Mouse (Mus musculus) heart, embryonic 14.5 days (tissue): ENCODE measurements at regions not wholly inside any gene's neighbourhood (a gene's known extent, or its start where the extent isn't known, plus 50 kb on each side); places are given as distances from the start of the nearest gene placed in this dataset.

Experiments used
- ATAC-seq: fragments of 200-750 bp; cut with Nextera tagmentation; 2 replicates; pipeline ENCODE4 v1.8.0; 2017; ENCODE audit warnings: low read depth, moderate TSS enrichment; ENCODE audit not compliant: insufficient number of reproducible peaks, insufficient read depth, low FRiP score
- H3K27ac ChIP-seq, 2 experiments: fragments of 200-500 bp in 1 of 2; fragments of 300-500 bp in 1 of 2; sonication (generic) in 1 of 2; replicated peaks in 1 of 2; 2 replicates each; pipeline ENCODE4 v1.5.1; 2012 to 2014; ENCODE audit warnings: low read depth in 2 of 2, low read length in 2 of 2, control low read depth in 1 of 2, mild to moderate bottlenecking in 1 of 2, mixed read lengths in 1 of 2; ENCODE audit not compliant: control insufficient read depth in 1 of 2, insufficient read depth in 1 of 2
- H3K27me3 ChIP-seq: fragments of 300-500 bp; sonication (generic); 2 replicates; pipeline ENCODE4 v1.6.1; 2014; ENCODE audit warnings: mild to moderate bottlenecking, low read length, control low read depth; ENCODE audit not compliant: control insufficient read depth, insufficient read depth
- H3K36me3 ChIP-seq: fragments of 300-500 bp; sonication (generic); 2 replicates; pipeline ENCODE4 v1.6.1; 2014; ENCODE audit warnings: mild to moderate bottlenecking, control low read depth, low read length, mixed read lengths; ENCODE audit not compliant: control insufficient read depth, insufficient read depth
- H3K4me1 ChIP-seq, 2 experiments: fragments of 200-500 bp in 1 of 2; fragments of 300-500 bp in 1 of 2; sonication (generic) in 1 of 2; 2 replicates each; pipeline ENCODE4 v1.6.1; 2012 to 2014; ENCODE audit warnings: low read length in 2 of 2, control low read depth in 1 of 2, mixed read lengths in 1 of 2; ENCODE audit not compliant: control insufficient read depth in 2 of 2, insufficient read depth in 2 of 2
- H3K4me2 ChIP-seq: fragments of 300-500 bp; sonication (generic); 2 replicates; pipeline ENCODE4 v1.6.1; 2014; ENCODE audit warnings: mild to moderate bottlenecking, low read length
- H3K4me3 ChIP-seq, 2 experiments: fragments of 200-500 bp in 1 of 2; fragments of 300-500 bp in 1 of 2; sonication (generic) in 1 of 2; 2 replicates each; pipeline ENCODE4 v1.5.1; 2012 to 2014; ENCODE audit warnings: low read length in 2 of 2, mild to moderate bottlenecking in 2 of 2, control low read depth in 1 of 2, low read depth in 1 of 2, moderate library complexity in 1 of 2; ENCODE audit not compliant: control insufficient read depth in 1 of 2, insufficient read depth in 1 of 2
- H3K9ac ChIP-seq: fragments of 300-500 bp; sonication (generic); 2 replicates; pipeline ENCODE4 v1.6.1; 2014; ENCODE audit warnings: mild to moderate bottlenecking, low read length
- H3K9me3 ChIP-seq: fragments of 300-500 bp; sonication (generic); 2 replicates; pipeline ENCODE4 v1.6.1; 2016; ENCODE audit warnings: low read length, control low read depth; ENCODE audit not compliant: control insufficient read depth
- WGBS: fragments of 180-500 bp; shearing (Covaris S2); extraction: QIAGEN DNeasy Blood & Tissue Kit; methylation state at CpG from one replicate; pipeline ENCODE4 v1.1.7; 2014; 5-methylcytosine and 5-hydroxymethylcytosine counted together

DNA sequence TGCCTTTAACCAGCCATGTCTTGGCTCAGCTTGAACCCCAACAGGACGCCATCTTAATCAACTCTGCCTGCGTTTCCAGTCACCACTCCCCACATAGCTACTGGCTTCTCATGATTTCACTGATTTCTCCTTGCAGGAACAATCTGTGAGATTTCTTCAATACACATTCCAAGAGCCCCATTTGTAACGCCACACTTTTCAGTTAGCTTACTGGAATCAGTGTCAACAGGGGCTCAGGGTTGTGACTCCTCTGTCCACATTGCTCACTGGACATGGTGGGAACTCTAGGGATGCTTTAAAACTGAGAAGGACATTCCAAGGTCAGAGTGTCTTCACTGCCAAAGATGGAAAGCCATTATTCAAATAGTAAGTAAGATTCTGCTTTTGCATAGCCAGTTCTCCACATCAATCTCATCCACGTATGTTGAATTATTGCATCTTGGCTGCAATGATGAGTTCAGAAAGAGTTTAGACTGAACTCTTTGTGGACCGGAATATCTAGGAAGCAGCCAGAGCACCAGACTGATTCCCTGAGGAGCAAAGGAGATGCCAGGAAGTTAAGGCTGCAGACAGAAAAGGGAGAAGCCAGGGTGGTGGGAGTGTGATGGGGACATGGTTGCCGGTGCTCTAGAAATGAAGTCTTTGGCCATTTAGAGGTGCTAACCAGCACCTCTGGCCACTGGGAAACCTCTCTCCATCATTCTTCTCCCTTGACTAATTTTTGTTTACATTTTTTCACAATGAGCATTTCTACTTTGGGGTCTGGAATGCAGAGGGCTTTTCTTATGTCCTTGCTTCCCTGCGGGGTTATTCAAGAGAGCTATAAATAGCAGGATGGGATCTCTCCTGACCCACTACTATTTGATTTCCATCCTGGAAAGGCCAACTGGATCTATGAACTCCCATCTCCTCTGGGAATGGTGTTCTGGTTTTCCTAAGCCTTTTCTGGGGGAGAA, 143.6 kb upstream of the Ankrd55 start:
- no peak overlapping the region for H3K27ac ChIP-seq
- no peak for ATAC-seq
- no peak overlapping the region for H3K4me2 ChIP-seq
- no peak overlapping the region for H3K9ac ChIP-seq
- WGBS = 62% methylated on average over 7 of the region's 7 CpGs
- H3K36me3 ChIP-seq = no peaks in the 10 kb centered on the region
- H3K4me3 ChIP-seq = no peak overlapping the region
- H3K4me1 ChIP-seq = peaks cover 11 to 12% of the 10 kb centered on the region in 2 experiments
- no peaks in the 10 kb centered on the region for H3K27me3 ChIP-seq
- no peaks in the 10 kb centered on the region for H3K9me3 ChIP-seq

- peak overlapping the region; percentile 58 for H3K9ac ChIP-seq
- H3K9me3 ChIP-seq = no peaks in the 10 kb centered on the region
- no peaks in the 10 kb centered on the region for H3K36me3 ChIP-seq
- peak; percentile 50; the same call in 1 of the 2 replicates for ATAC-seq
- WGBS = 10% methylated on average over 27 of the region's 27 CpGs
- peaks cover 17 to 21% of the 10 kb centered on the region in 2 experiments for H3K4me1 ChIP-seq
- no peaks in the 10 kb centered on the region for H3K27me3 ChIP-seq
- H3K4me3 ChIP-seq = 0 out of 4 replicates have a peak overlapping the region, but pooled peaks of 1 of the 2 experiments have one; percentile 8
- peak overlapping the region; percentile 82 for H3K27ac ChIP-seq
- H3K4me2 ChIP-seq = peak overlapping the region; percentile 48
These were observed 135.4 kb upstream of the Ankrd55 start for GRCm38 (mm10) chr13:112152614-112153550.

GRCm38 (mm10) chr13:112153681-112154127, 134.5 kb upstream of the Ankrd55 start:
- no peaks in the 10 kb centered on the region for H3K9me3 ChIP-seq
- H3K4me1 ChIP-seq = peaks cover 17 to 21% of the 10 kb centered on the region in 2 experiments
- ATAC-seq = peak; percentile 68
- H3K36me3 ChIP-seq = no peaks in the 10 kb centered on the region
- no peaks in the 10 kb centered on the region for H3K27me3 ChIP-seq
- H3K4me2 ChIP-seq = peak overlapping the region; percentile 48
- no peak overlapping the region for H3K4me3 ChIP-seq
- WGBS = 4% methylated on average over 4 of the region's 4 CpGs
- H3K27ac ChIP-seq = peak overlapping the region; percentile 82
- H3K9ac ChIP-seq = no peak overlapping the region

DNA sequence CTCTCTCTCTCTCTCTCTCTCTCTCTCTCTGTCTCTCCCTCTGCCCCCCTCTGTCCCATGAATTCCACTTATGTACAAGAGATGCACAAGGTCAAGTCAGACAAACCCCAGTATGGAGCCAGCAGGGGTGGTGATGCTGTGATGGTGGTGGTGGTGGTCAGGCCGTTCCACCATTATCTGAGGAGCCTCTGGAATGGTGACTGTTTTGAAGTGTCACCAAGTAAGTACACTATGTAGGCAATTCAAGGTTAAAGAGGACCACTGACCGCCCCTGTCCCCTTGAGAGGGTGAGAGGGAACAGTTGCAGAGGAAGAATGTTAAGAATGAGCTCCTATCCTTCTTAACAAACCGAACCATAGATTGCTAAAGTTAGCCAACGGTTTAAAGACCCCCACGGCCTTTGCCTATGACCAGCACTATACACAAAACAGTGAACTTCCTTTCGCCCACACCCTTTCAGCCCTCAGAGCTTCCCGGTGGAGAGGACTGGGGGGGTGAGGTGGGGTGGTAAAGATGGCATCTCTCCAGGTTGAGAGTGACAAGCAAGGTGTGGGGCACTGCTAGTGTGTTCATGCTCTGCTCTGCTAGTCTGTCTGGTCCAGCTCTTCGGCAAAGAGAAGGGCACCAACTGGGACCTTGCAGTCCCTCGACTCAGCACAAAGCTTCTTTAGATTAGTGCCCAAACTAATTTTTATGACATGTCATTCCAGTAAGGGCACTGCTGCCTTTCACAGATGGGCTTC, 128.7 kb upstream of the Ankrd55 start:
- peak; percentile 64 for ATAC-seq
- Histone ChIP-seq H3K9ac (no peak overlapping the region), H3K27ac (peak overlapping the region; percentile 66 to 75)

DNA sequence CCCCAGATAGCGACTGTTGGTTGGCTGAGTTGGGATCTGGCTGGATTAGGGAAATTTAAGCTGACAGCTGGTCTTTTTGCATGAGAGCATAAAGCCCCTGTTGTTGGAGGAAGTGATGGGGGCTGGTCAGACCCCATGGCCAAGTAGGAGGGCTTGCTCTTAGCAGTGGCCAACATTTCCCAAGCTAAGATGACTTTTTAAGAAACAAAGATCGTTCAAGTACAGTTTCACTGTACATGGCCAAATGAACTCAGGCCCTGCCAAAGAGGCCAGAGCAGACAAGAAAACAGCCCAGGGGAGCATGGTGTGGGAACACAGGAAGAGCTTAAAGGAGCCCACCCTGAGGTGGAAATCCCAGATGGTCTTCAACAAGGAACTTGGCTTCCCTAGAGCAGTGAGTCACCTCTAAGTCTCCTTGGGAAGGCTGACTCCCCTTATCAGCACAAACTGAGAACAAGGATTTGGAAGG, 128.0 kb upstream of the Ankrd55 start:
- no peak overlapping the region for H3K4me2 ChIP-seq
- H3K4me3 ChIP-seq = no peak overlapping the region
- 41% methylated on average over 2 of the region's 2 CpGs for WGBS
- peak; percentile 58 for ATAC-seq
- no peaks in the 10 kb centered on the region for H3K27me3 ChIP-seq
- H3K9me3 ChIP-seq = no peaks in the 10 kb centered on the region
- H3K36me3 ChIP-seq = no peaks in the 10 kb centered on the region
- peak overlapping the region; percentile 66 to 75 for H3K27ac ChIP-seq
- H3K4me1 ChIP-seq = peaks cover 13 to 17% of the 10 kb centered on the region in 2 experiments
- H3K9ac ChIP-seq = no peak overlapping the region

More for the DNA sequence above, 128.7 kb upstream of the Ankrd55 start:
- Histone ChIP-seq H3K36me3 (no peaks in the 10 kb centered on the region), H3K4me3 (no peak overlapping the region), H3K9me3 (no peaks in the 10 kb centered on the region), H3K27me3 (no peaks in the 10 kb centered on the region), H3K4me2 (no peak overlapping the region), H3K4me1 (peaks cover 13 to 17% of the 10 kb centered on the region in 2 experiments)
- WGBS = 31% methylated on average over 9 of the region's 9 CpGs

- Histone ChIP-seq H3K27ac (peak overlapping the region; percentile 66 to 75), H3K4me3 (no peak overlapping the region), H3K4me2 (no peak overlapping the region), H3K36me3 (no peaks in the 10 kb centered on the region), H3K4me1 (peaks cover 13 to 17% of the 10 kb centered on the region in 2 experiments), H3K9me3 (no peaks in the 10 kb centered on the region), H3K27me3 (no peaks in the 10 kb centered on the region), H3K9ac (no peak overlapping the region)
- no peak for ATAC-seq
- WGBS = 79% methylated on average over 2 of the region's 2 CpGs
These were observed 127.5 kb upstream of the Ankrd55 start for GRCm38 (mm10) chr13:112160726-112161125.
